Mouse (Mus musculus) brain, embryonic 14.5 days (tissue): Measurements from ENCODE around the gene Negr1. TPM values are rescaled to one million over a fixed set of nuclear protein-coding genes. Genes with fewer than 3 reads are reported as not detected.

ENCODE experiments used
- DNase-seq: peaks from one replicate; pipeline ENCODE4 v3.0.0-alpha.2; 2011; ENCODE audit warnings: low read depth
- CTCF ChIP-seq: fragments of 200-500 bp; IDR thresholded peaks from 2 replicates; pipeline ENCODE4 v1.5.1; 2012; ENCODE audit warnings: inconsistent platforms, mild to moderate bottlenecking, moderate library complexity, borderline replicate concordance; ENCODE audit not compliant: insufficient read depth, insufficient read length; ENCODE audit errors: extremely low read depth
- POLR2A ChIP-seq: fragments of 200-500 bp; IDR thresholded peaks from 2 replicates; pipeline ENCODE4 v1.6.1; 2012; ENCODE audit warnings: mild to moderate bottlenecking, inconsistent platforms, borderline replicate concordance; ENCODE audit not compliant: poor library complexity, insufficient read depth, insufficient read length, severe bottlenecking; ENCODE audit errors: extremely low read depth
- polyA plus RNA-seq: library from polyadenylated mRNA; depleted of rRNA; stranded (reverse); fragments of >200 nt; gene quantifications from 2 replicates; pipeline ENCODE4 v1.2.3, GENCODE M21; 2012

The Negr1 gene
- polyA plus RNA-seq, 1 experiment, result 61.0 TPM

DNA sequence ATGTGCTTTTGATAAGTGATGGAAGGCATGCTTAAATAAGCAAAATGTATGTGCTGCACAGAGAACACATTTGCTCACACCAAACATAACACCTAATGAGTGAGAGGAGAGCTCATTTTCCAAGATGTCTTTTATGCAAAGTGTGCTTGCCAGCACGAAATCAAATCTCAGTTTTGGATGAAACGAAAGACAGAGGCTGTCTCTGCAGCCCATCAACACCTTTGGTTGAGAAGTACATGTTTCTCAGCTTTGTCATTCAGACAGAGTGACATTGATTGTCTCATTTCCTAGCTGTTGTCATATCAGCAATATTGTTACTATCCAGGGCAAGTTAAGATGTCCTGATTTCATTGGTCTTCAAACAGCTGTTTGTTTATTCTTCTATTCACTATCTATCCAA is 29.5 kb downstream of the Negr1 start:
- TF ChIP-seq POLR2A, result no peak
- no peak for TF ChIP-seq CTCF
- DNase-seq, result peak; percentile 74

DNA sequence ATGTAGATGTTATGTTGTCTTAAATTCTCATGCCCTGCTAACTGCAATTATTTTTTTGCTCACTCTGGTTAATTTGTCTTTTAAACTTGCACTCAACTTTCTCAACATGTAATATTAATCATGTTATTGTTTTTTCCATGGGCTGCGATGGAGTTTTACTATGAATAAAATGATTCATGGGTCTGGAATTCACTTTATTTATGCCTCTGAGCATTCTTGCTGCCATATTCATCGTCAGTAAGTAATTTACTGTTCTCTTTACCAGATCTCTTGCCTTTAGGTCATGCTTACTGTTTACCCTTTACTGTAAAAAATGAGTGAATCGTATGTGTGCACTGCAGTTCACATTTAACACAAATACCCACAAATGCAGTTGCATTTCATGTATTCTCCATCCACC is 45.3 kb downstream of the Negr1 start:
- no peak for DNase-seq
- TF ChIP-seq CTCF, result no peak
- no peak for TF ChIP-seq POLR2A

- TF ChIP-seq CTCF (no peak), POLR2A (no peak)
- DNase-seq, result no peak
Measured at GRCm38 (mm10) chr3:156619921-156620320, 58.3 kb downstream of the Negr1 start.

DNA sequence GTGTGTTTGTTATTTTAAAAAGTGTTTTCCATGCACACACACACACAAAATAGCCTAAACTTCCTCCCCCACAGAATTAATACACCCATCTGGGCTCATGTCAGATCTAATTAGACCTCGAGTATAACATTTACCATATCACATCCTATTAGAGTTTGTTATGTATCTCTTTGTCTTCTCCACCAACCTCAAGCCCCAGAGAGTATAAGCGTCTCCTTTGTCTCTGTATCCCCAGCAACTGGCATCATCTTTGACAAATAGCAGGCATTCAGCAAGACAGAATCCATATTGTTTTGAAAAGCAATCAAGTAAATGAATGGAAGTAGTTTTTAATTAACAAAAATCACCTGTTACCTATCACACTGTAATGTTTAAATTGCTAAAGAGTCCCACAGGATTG is 67.0 kb downstream of the Negr1 start:
- TF ChIP-seq CTCF, result no peak
- no peak for TF ChIP-seq POLR2A
- DNase-seq, result peak; percentile 37

GRCm38 (mm10) chr3:156632942-156633341 is 71.3 kb downstream of the Negr1 start:
- TF ChIP-seq CTCF (no peak), POLR2A (no peak)
- peak; percentile 79 for DNase-seq

DNA sequence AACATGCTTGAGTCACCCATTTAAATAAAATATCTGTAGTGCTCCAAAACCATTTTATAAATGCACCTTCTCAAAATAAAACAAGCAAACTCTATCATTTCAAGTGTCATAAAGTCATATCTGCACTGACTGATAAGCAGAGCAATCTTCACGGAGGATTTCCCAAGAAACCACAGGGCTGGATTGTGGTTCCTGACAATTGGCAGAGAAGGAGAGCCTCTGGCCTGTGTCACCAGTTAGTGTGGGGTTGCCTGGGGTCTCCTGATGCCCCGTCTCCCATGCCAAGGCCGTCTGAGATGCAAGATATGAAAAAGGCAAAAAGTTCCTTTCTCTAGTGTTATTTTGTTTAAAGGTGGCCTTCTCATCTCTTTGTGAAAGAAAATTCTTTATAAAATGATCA is 77.8 kb downstream of the Negr1 start:
- TF ChIP-seq POLR2A, result no peak
- TF ChIP-seq CTCF, result no peak
- DNase-seq, result no peak

DNA sequence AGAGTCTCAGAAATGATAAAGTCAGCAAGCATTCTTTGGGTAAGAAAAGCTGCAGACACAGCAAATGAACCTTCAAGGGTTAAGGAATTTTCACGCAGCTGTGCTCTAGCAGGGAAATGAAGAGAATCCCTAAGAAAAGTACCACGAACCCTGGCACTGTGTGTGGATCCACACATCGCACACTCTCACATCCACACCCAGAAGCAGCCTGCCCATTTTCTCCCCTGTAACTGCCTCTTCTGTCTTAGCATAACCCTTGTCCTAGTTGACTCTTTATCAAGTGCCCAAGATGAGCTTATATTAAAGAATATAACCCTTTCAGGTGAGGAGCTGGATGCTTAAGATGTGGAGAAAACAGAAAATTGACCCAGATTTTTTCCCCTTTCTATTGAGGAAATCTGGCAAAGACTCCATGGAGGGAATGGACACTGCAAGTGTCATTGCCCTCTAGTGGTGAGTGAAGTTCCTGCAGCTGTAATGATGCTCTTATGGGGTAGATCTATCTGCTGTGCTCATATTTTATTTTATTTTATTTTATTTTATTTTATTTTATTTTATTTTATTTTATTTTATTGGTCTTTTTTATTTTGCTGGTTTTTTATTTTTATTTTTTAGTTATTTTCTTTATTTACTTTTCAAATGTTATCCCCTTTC is 82.2 kb downstream of the Negr1 start:
- TF ChIP-seq CTCF (peak; percentile 59; the same call in 1 of the 2 replicates), POLR2A (no peak)
- DNase-seq, result peak; percentile 65

GRCm38 (mm10) chr3:156648378-156648777 is 86.8 kb downstream of the Negr1 start:
- no peak for DNase-seq
- TF ChIP-seq POLR2A (no peak), CTCF (no peak)

- no peak for DNase-seq
- no peak for TF ChIP-seq POLR2A
- TF ChIP-seq CTCF, result no peak
Measured at GRCm38 (mm10) chr3:156662553-156662952, 101.0 kb downstream of the Negr1 start.

- no peak for TF ChIP-seq POLR2A
- no peak for TF ChIP-seq CTCF
- DNase-seq, result no peak
Measured at GRCm38 (mm10) chr3:156672560-156672959, 111.0 kb downstream of the Negr1 start.

- no peak for TF ChIP-seq POLR2A
- TF ChIP-seq CTCF, result no peak
- DNase-seq, result no peak
Measured at GRCm38 (mm10) chr3:156690059-156690605, 128.5 kb downstream of the Negr1 start.

DNA sequence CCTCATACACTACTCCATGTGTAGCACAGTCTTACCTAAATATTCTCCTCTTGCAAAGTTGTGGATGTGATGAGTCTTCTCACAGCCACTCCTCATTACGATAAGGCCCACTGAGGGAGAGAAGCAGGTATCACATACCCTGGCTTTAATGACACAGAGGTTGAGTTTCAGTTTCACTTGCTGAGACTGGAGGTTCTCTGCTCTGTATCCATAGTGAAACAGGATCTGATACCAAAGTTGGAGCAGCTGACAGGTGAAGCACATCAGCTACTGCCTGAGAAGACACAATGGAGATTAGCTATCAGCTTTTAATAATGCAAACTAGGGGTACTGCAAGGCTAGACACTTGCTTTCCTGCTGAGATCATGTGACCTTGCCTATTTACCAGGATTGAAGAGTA is 137.1 kb downstream of the Negr1 start:
- DNase-seq, result no peak
- no peak for TF ChIP-seq POLR2A
- TF ChIP-seq CTCF, result no peak
